In genomic region chr3:151840688-151841087, GRCm38 (mm10) we compare ENCODE assay signal across 21 mouse cellular contexts. TPM values are rescaled to one million over a fixed set of nuclear protein-coding genes. Genes with fewer than 3 reads are reported as not detected.
A peak's percentile ranks its signal among the peaks of the same experiment; 100 is the strongest.
DNase-seq lines count a peak whose midpoint lies in the region; ATAC-seq and TF ChIP-seq lines count a peak whose summit lies in the region.
"Had no signal": no experiment of that assay in that cellular context is flagged by ENCODE, and none has a peak within 500 bp of the region (broad histone marks: within the 10 kb centered on the region; RNA-seq: fewer than 3 reads in every experiment).

No protein-coding gene starts in this region.

- TF ChIP-seq CTCF in C2C12 (IDR thresholded peaks at IDR 0.05; ENCODE audit: control insufficient read depth, insufficient read depth, insufficient read length) = no peak

- peak; percentile 69 for DNase-seq in 3T3-L1 (ENCODE audit: low read depth, low spot score)
- no peak for DNase-seq in thymus, adult 18-20 months
- DNase-seq: adrenal gland, adult 8-10 months; adrenal gland, postnatal 36 days; B cell, adult 2 months; cerebellum, adult 11 months; cerebellum, adult 8-10 months; cerebellum, postnatal 14 days; heart, adult 2 months had no signal

- H3ac ChIP-seq in C2C12 (ENCODE audit: control insufficient read depth, insufficient read length, low read depth) = no peak overlapping the region

- H3K36me3 ChIP-seq in C2C12 (ENCODE audit: control insufficient read depth, insufficient read depth) = no peaks in the 10 kb centered on the region
- H3K36me3 ChIP-seq: embryonic facial prominence, embryonic 13.5 days; forebrain, embryonic 10.5 days; forebrain, embryonic 15.5 days; heart, embryonic 15.5 days; hindbrain, embryonic 15.5 days had no signal

- 0 out of 2 replicates have a peak, but pooled peaks have one; percentile 6 for ATAC-seq in common myeloid progenitor, adult 5-6 weeks (replicated peaks; ENCODE audit: low read depth, poor library complexity, severe bottlenecking)
- ATAC-seq in megakaryocyte progenitor cell, adult 5-6 weeks (replicated peaks; ENCODE audit: poor library complexity) = peak; percentile 56
- ATAC-seq in cerebellum, adult (ENCODE audit: insufficient number of reproducible peaks, low FRiP score, low TSS enrichment) = no peak
- ATAC-seq: forebrain, embryonic 15.5 days; inflammation-experienced regulatory T-cells, adult 6 months; intestine, postnatal 0 days had no signal

- H3K27me3 ChIP-seq in C2C12 (ENCODE audit: control insufficient read depth, insufficient read depth, insufficient read length) = peaks cover 4% of the 10 kb centered on the region

- H3K4me3 ChIP-seq in C2C12 (ENCODE audit: insufficient read depth, poor library complexity, severe bottlenecking) = no peak overlapping the region
- H3K4me3 ChIP-seq: embryonic facial prominence, embryonic 13.5 days; forebrain, embryonic 10.5 days; forebrain, embryonic 15.5 days; heart, adult 2 months; heart, embryonic 15.5 days; hindbrain, embryonic 15.5 days had no signal

- H3K79me2 ChIP-seq in C2C12 (ENCODE audit: control insufficient read depth, insufficient read depth) = no peaks in the 10 kb centered on the region

- H3K79me3 ChIP-seq in C2C12 (ENCODE audit: low read depth) = no peaks in the 10 kb centered on the region

TF ChIP-seq in C2C12, 6 proteins besides CTCF, POLR2A, EP300 and RAD21:
- TF ChIP-seq CEBPB (IDR thresholded peaks at IDR 0.05; ENCODE audit: low read depth) (peak; percentile 20), FOSL1 (IDR thresholded peaks at IDR 0.05; ENCODE audit: insufficient read depth, low read length, poor library complexity, severe bottlenecking) (no peak)

RNA-seq across cellular contexts. Expression of gene Ptgfr, which starts 3.3 kb away (rescaled TPM):
- 0.07 TPM for polyA plus RNA-seq in C2C12 (2012; fragmentation: generic; extraction: Trizol)
- total RNA-seq in common myeloid progenitor, adult 5-6 weeks (2017) = 0.14 TPM in 1 of 2 replicates, not detected in the other
- not detected in 2 replicates for total RNA-seq in megakaryocyte progenitor cell, adult 5-6 weeks (2015)
- total RNA-seq in megakaryocyte progenitor cell, adult 5-6 weeks (2017) = not detected in 2 replicates
- total RNA-seq: MEL had no signal
- polyA plus RNA-seq: inflammation-experienced regulatory T-cells, adult 6 months had no signal
